Mouse (Mus musculus) left cerebral cortex, adult 9 months (tissue): ENCODE results near the gene Gli3.

Experiments
- DNase-seq, 2 experiments: peaks; one replicate each; pipeline ENCODE4 v3.0.0; 2022; ENCODE audit warnings: low spot score in 2 of 2

The Gli3 gene

DNA sequence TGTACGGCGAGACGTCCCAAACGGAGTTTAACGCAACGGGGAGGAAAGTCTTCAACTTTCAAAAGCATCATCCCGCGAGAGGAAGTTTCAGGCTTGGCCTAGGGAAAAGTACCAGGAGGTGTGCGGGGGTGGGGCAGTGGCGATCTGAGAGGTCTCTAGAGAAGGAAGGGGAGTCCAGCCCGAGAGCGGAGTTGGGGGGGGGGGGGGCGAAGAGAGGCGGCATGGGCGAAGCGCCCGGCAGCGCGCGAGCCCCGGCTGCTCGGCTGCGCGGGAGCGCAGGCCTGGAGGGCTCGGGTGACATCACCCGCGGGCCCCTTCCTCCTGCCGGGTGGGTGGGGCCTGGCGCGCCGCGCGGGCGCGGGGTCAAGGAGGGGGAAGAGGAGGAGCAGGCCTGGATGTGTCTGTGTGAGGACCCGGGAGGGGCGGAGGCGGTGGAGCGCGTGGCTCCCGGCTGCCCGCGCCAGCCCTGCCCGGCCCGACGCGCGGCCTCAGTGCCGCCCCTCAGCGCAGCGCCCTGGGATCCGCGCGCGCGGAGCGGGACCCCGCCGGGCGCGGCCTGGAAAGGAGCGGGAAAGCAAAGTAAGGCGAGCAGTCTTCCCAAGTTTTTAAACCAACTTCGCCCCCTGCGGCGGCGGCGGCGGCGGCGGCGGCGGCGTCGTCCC, at the start of gene Gli3:
Gene Gli3, plus strand, starts transcription at position 406 of the 662 bp plus-strand sequence.
- DNase-seq, result peak in 1 of 2 experiments; percentile 8

DNA sequence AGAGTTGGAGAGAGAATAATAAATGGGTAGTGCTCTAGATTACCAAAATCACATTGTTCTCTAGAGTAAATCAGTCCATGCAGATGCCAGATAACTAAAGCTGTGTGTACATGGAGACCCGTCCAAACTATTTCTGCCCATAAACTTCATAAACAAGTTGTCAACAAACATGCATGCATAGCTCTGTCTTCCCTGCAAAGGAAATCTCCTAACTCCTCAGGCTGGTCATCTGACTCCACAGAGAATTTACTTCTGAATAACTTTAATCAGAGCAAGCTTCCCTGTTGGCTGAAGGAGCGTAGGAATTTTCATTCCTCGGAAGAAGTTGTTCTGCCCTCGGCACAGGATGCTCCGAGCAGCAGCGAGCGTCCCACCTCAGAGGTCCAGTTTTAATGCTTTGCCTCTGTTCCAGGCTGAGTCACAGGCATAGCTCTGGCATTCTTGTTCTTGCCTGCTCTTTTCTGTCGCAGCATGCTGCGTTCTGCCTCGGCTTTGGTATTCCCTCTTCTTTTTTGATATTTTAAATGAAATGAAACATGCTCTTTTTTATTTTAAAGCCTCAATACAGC, 41.8 kb upstream of the Gli3 start:
- no peak for DNase-seq

DNA sequence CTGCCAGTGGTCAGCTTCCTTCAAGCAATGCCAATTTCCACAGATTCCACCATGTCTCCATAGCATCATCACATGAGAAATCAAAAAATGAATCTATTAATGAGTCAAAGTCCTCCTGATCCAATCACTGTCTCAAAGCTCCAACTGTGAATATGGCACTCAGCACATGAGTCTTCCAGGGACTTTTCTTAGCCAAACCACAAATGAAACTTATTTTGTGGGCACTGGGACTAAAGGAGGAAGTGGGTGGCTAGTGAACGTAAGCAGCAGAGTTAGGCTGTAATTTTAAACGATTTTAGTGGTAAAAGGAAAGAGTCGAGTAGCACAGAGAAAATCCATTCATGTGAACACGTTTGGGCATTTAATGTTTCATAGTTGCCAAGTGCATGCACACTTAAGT, 21.0 kb upstream of the Gli3 start:
- no peak for DNase-seq

DNA sequence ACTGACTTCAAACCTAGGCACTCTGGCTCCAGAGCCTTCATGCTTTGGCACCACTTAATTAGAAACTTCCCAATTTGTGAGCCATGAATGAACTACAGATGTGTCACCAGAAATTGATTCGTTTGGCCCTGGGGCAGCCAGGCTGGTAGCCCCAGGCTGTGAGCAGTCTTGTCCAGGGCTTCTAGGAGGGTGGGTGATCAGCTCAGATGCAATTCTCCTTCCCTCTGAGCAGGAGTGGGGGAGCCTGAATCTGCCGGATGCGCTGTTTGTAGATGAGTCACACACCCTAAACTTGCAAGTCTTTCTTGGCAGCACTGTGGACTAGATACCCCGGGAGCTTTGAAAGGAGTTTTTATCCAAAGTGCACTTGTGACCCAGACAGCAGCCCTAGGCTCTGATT, 18.7 kb upstream of the Gli3 start:
- DNase-seq, result no peak

DNA sequence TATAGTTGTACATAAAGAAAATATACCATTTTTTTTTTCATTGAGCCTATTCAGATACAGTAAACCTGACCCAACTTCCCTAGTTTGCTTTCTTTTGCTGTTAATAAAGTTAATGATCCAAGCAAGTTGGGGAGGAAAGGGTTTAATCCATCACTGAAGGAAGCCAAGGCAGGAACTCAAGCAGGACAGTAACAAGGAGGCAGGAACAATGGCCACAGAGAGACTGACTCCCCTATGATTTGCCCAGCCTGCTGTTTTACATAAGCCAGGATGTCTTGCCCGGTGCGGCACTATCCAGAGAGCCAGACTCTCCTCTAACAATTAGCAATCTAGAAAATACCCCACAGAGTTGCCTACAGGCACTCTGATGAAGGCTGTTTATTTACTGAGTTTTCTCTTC, 17.4 kb upstream of the Gli3 start:
- no peak for DNase-seq

DNA sequence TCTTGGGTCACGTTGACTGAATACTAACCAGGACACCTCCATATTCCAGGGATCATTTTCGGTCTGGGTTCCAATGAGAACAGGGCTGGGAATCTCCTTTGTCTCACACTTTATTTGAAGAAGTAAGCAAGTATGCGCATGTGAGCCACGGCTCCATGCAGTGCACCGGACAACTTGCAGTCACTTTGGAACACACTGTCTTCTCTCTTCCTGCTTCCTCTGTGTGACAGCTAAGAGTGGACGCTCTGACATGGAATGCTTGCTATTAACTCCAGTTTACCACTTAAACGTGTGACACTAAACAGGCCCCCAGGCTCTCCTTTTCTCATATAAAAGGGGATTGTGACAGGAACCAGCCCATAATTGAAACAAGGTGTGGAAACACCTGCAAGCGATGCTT, 17.0 kb upstream of the Gli3 start:
- no peak for DNase-seq

DNA sequence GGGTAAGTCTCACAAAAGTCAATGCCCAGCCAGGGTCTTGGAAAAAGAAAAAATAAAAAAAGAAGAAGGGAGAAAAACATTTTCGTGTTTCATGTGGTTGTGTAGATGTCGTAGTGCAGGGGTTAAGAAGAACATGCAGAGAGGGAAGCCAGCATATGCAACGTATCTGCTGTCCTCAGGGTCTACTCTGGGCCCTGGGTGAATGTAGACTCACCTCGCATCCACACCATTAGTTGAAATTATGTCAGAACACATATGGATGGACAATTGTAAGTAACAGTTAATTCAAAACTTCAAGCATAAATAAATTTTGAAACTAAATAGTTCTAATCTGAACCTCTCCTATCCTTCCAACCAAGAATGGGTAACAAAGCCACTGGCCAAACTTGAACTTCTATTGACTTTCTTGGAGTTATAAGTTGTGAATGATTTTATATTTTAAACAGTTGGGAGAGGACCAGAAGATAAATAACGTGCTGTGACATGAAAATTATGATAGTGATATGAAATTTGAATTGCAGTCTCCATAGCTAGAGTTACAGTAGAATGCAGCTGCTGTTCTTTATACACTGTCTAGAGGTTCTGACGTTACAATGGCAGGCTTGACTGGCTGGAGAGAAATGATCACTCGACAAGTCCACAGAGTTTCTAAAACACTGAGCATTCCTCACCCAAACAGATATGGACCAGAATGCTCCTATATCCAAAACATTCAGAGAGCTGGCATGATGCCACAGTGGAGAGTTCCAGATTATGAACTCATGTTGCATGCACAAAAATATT, 16.1 kb upstream of the Gli3 start:
- no peak for DNase-seq

DNA sequence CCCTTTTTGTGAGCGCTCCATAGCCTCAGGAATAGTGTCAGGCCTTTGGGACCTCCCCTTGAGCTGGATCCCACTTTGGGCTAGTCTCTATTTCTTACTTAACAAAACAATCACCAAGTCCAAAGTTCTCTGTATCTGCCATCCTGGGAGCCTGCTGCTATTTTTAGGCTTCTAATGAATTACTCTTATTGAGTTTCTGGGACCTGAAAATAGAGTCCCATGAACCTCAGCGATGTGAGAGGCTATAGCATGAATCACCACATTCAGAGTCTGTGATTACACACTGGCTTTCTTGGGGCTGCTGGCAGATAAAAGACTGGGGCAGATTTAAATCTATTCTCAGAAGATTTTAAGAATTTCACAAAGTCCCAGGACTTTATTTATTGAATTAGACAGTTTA, 12.1 kb upstream of the Gli3 start:
- no peak for DNase-seq

DNA sequence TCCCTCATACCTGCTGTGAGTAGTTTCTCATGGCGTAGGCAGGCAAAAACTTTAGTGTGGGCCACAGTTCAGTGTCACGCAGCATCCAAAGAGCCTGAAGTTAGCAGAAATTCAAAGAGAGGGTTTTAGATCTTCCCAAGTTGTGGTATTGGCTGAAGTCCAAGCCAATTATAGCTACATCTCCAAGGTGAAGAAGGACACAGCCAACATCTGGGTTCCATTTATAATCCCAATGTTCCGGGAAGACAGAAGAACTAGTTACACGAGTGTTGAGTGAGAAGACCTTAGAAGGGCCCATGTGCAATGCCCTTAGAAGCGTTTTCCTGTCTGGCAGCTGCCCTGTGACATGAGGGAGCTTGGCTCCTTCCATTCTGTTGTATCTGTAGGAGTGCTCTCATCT, 5.2 kb upstream of the Gli3 start:
- DNase-seq, result no peak

DNA sequence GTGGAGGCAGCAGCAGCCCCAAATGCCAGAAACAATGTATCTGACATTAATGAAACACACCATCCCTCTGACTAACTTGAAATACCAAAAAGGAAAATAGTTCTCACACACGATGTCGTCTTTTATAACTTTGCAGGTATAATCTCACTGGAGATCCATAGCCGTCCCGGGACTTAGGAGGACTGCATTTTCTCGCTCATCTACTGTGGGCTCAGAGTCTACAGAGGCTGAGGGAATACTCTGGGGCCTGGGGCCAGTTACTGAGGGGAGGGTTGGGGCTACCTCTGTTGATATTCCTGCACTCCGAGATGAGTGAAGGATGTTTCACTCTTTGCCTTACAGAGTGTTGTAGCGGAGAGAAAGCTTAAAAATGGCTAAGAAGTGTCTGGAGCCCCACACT, 1.1 kb upstream of the Gli3 start:
- DNase-seq, result no peak

DNA sequence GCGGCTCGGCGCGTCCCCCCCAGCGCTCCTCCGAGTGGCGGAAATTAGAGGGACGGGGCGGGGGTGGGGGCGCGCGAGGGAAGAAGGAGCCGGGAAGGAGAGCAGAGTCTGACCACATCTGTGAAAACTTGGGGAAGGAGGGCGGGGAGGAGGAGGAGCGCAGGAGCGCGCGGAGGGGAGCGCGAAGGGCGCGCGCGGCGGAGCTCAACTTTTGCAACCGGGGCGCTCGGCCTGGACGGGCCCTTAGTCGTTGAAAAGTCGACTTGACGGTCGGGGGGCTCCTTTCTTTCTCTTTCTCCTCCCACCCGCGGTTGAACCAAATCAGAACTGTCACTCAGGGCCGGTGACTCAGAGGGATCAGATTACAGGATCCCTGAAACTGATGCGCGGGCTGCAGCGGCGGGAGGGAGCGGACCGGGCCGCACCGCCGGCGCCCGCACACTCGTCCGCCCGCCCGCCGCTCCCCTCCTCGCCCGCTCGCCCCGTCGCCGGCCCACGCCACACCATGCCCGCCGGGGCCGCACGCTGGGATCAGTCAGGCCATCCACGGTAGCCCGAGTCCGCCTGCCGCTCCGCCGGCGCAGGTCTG, 551 bp downstream of the Gli3 start:
- peak in 1 of 2 experiments; percentile 7 for DNase-seq

DNA sequence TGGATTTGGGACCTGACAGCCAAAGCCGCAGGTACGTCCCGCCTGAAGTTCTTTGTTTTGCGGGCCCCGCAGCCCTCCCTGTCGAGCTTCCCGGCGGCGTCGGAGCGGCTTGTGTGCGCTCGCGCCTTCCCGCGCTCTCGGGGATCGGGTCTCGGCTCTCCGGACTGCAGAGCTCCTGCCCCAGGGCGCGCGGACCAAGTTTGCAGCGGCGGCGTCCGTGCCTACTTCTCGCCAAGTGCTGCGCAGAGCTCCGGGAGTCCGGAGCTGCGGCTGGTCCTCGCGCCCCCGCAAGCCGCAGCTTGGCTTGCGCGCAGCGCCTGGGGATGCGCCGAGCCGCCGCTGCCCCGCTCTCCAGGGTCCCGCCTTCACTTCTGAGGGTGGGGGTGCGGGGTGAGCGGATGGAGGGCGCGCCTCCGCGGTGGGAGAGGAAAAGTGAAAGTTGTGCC, 1.1 kb downstream of the Gli3 start:
- DNase-seq, result peak in 1 of 2 experiments; percentile 3

DNA sequence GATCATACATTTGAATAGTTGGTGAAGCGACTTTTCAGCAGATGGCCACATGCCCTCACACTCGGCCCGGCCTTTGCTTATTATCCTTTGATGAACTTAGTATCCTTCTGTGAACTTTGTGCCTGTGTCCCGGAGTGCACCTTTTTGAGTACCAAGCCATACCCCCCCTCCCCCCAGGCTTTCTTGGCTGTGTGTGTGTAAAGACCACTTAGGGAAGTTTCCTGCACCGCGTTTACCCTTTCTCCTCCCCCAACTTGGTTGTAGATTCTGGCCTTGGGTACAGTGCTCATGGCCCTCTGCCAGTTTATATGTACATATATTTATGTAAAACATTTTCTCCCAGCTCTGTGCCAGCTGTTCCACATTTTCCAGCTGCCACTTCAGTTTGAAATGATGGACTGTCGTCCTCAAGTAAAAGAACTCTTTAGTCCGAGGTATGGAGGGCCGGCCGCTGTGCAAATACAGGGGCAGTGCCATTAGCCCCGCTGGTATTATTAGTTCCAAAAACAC, 1.8 kb downstream of the Gli3 start:
- DNase-seq, result no peak

DNA sequence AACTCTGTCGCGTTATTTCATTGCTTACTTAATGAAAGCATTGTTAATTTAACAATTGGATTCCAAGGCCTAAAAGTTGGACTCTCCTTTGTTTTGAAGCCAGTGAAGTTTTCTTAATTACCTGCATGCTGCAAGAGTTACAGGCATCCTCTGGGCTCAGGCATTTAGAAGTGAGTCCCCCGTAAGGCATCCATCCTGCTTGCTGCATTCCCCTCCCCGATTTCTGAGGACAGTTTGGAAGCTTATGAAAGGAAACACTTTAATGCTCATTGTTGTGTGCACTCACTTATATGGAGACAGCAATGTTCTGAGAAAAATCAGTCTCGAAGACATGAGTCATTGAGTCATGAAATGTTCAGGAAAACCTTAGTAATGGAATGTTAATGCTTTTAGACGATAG, 3.5 kb downstream of the Gli3 start:
- no peak for DNase-seq

DNA sequence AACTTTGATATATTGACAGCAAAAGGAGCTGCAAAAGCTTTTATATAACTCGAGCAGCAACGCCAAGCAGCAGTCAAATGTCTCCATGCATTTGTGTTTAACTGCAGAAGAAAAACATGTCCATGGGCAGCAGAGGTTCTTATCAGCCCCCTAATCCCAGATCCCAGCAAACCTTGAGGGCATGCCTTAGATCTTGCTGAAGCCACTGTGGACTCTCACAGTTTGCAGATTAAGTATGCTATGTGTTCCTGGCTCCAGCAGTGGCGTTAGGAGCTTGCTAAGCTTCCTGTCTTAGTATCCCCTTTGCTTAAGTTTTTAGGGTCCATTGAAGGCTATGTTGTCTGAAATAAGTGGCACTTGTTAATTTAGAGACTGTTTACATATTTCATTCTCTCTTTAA, 4.4 kb downstream of the Gli3 start:
- no peak for DNase-seq

DNA sequence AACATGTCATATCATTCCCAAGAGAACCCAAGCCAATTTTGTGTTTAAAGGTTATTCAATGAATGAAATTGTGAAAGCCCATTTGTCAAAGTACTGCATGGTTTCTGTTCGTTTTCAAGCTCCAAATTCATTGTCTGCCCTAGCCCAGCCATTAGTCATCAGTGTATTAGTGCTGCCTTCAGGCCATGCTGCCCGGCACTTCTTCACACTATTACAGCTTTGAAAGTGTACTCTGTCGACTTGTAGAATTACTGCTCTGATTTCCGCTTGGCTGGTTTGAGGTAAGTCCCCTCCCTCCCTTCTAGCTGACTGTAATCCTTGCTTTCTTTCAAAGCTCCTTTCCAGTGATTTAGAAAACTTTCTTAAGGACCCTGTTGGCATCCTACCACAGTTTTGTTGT, 5.4 kb downstream of the Gli3 start:
- DNase-seq, result no peak

DNA sequence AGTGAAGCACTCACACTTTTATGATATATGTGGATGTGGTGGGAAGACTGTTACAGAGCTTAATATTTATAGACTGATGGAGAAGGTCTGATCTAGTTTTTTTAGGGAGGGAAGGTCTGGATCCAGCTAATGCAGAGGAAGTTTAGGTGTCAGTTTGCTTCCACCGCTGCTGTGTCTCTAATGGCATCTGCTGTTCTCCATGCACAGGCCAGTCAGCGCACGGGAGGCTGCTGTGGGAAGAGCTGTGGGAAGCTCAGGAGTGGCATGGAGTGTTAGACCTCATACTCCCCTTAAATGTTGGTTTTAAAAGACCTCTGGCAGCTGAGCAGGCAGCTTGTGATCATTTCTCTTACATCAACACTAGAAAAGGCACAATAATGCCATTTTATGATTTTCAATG, 7.0 kb downstream of the Gli3 start:
- no peak for DNase-seq

DNA sequence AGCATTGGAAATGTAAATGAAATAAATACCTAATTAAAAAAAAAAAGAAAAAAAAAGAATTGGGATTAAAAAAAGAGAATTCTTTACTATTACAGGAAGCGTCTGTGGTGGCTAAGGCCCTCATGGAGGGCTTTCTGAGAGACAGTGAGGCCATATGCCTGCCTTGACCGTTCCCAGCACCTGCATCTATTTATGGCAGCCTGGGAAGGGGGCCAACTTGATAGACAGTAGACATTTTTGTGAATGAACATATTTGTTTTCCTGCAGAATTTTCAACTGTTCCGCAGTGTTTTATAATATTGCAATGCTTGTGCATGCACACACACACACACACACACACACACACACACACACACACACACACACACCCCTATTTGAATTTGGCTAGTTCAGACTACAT, 9.7 kb downstream of the Gli3 start:
- no peak for DNase-seq

DNA sequence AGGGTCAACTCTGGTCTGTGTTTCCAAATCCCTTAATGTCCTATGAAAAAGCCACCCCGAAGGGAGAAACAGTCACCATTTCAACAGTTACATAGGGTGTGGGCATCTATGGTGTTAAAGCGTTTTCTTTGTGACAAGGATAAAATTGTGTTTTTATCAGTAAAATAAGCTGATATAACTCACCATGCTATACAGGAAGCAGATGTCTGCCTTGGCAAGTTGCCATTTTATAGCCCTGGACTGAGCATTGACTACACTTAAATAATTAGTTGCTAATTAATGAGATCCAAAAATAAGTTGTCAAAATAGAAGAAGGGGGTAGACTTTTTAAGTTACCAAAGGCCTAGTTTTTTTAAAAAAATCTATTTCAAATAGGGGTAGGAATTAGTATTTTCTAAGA, 11.4 kb downstream of the Gli3 start:
- no peak for DNase-seq

DNA sequence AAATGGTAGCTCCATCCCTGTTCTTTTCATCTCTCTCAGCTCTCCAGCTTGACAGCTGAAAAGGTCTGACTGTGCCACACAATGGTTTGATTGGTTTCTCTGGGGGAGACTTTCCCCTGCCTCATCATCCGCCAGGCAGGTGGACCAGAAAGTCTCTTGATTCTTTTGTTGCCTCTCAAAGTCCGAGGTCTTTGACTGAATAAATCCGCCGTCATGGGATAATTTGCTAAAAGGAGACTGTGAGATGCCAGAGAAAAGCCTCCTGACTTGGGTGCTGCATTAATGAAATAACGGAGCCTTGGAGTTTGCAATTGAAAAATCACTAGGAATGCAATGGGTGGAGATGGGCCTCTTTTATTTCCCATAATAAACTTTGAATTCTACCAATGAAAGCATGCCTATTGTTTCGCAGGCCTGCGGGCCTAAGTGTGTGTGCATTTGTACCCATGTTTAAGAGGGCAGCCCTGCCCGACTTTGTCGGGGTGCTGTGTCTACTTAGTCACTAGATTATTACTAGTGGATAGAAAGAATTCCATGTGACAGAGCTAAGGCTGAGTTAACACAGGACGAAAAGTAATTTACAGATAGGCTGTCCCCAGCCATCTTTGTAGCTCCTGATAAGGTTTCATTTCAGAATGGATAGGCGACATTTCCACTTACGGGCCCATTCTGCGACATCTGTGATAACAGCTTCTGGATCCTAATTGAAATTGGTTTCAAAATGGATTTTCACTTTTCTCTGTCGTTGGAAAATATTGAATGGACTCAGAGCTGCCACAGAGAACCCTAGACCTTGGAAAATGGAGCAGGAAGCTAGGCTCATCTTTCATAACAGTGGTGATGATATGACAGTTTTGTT, 23.2 kb downstream of the Gli3 start:
- DNase-seq, result no peak

DNA sequence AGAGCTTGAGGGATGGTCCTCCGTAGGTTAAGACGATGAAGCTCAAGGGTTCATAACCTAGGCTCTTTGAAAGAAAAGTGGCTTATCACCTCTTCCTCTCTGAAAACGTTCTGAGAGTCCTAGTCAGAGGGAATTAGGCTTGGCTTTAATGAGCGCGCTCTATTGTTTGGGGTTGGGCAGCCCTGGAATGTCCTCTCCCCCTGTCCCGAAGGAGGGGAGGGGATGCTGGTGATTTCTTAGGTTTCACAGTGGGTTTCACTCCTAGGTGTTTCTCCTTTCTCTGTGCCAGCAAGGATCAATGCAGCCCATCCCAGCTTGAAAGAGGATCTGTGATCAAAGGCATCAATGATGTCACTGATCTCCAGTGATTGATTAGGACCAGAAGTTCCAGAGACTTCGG, 24.3 kb downstream of the Gli3 start:
- no peak for DNase-seq

DNA sequence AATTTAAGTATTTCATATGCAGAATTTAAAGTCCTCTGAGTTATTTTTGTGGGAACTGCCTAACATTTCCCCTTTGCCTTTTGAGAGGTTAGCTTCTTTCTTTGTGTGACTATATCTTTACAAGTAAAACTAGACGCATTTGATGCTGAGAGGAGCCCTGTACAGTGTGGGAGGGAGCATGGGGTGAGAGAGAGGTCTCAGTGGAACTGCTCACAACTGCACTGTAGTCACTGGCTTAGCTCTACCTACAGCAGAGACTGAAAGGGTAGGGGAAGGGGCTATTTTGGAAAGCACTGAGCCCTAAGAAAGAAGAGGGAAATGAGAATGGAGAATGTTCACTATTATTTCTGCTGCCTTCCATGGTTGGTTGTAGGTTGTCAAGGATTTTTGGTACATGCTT, 25.0 kb downstream of the Gli3 start:
- DNase-seq, result no peak
